Comparison of ENCODE assay signal across 20 mouse cellular contexts in genomic region chr3:156794610-156795009, GRCm38 (mm10).
DNase-seq lines count a peak whose midpoint lies in the region; ATAC-seq lines count a peak whose summit lies in the region.
"Had no signal": no experiment of that assay in that cellular context is flagged by ENCODE, and none has a peak within 500 bp of the region (broad histone marks: within the 10 kb centered on the region; RNA-seq: fewer than 3 reads in every experiment).

No protein-coding gene starts in this region.

- peak; percentile 8 for DNase-seq in kidney, adult 18-20 months
- no peak for DNase-seq in kidney, postnatal 4 days
- peak; percentile 16 for DNase-seq in Muller cell, postnatal 12 days (ENCODE audit: inconsistent ontology term)
- DNase-seq in cerebellum, adult 11-12 months = peak; percentile 48
- peak; percentile 12 for DNase-seq in embryonic facial prominence, embryonic 10.5 days (ENCODE audit: low spot score)
- DNase-seq in right cerebral cortex, adult 18-20 months = no peak
- no peak for DNase-seq in urinary bladder, adult 2 months (ENCODE audit: low spot score)
- DNase-seq: adrenal gland, adult 2 months; gastrocnemius, postnatal 14 days; liver, embryonic 13.5 days; lung, embryonic 14.5 days; lung, postnatal 36 days; thymus, postnatal 36 days had no signal

- no peaks in the 10 kb centered on the region for H3K36me3 ChIP-seq in embryonic facial prominence, embryonic 10.5 days (replicated peaks)
- H3K36me3 ChIP-seq in intestine, embryonic 15.5 days = no peaks in the 10 kb centered on the region
- H3K36me3 ChIP-seq: embryonic facial prominence, embryonic 13.5 days; forebrain, embryonic 15.5 days; heart, embryonic 15.5 days; limb, embryonic 13.5 days; liver, embryonic 13.5 days had no signal

- no peak overlapping the region for H3K4me3 ChIP-seq in embryonic facial prominence, embryonic 10.5 days
- H3K4me3 ChIP-seq in intestine, embryonic 15.5 days (replicated peaks) = no peak overlapping the region
- H3K4me3 ChIP-seq: embryonic facial prominence, embryonic 13.5 days; forebrain, embryonic 15.5 days; heart, embryonic 15.5 days; limb, embryonic 13.5 days; liver, embryonic 13.5 days had no signal

- peaks cover 13% of the 10 kb centered on the region; the same call in 1 of the 2 replicates for H3K4me1 ChIP-seq in embryonic facial prominence, embryonic 10.5 days
- H3K4me1 ChIP-seq in intestine, embryonic 15.5 days (replicated peaks) = no peaks in the 10 kb centered on the region
- H3K4me1 ChIP-seq: heart, embryonic 15.5 days; limb, embryonic 13.5 days; liver, embryonic 13.5 days had no signal

- ATAC-seq in intestine, embryonic 15.5 days = no peak
- ATAC-seq: forebrain, embryonic 15.5 days; hindbrain, postnatal 0 days had no signal

- H3K4me2 ChIP-seq in intestine, embryonic 15.5 days (replicated peaks) = no peak overlapping the region
- H3K4me2 ChIP-seq: embryonic facial prominence, embryonic 13.5 days; forebrain, embryonic 15.5 days; heart, embryonic 15.5 days; limb, embryonic 13.5 days; liver, embryonic 13.5 days; lung, embryonic 14.5 days had no signal

- no peak overlapping the region for H3K9ac ChIP-seq in intestine, embryonic 15.5 days
- H3K9ac ChIP-seq: embryonic facial prominence, embryonic 13.5 days; forebrain, embryonic 15.5 days; heart, embryonic 15.5 days; limb, embryonic 13.5 days; liver, embryonic 13.5 days; lung, embryonic 14.5 days had no signal

- H3K27ac ChIP-seq in embryonic facial prominence, embryonic 10.5 days (replicated peaks) = no peak overlapping the region
- H3K27ac ChIP-seq in intestine, embryonic 15.5 days = no peak overlapping the region
- H3K27ac ChIP-seq: embryonic facial prominence, embryonic 13.5 days; forebrain, embryonic 15.5 days; heart, embryonic 15.5 days; hindbrain, postnatal 0 days; kidney, postnatal 0 days; limb, embryonic 13.5 days; liver, embryonic 13.5 days had no signal

- H3K27me3 ChIP-seq in embryonic facial prominence, embryonic 10.5 days (replicated peaks; ENCODE audit: low read depth, poor library complexity, severe bottlenecking) = no peaks in the 10 kb centered on the region
- no peaks in the 10 kb centered on the region for H3K27me3 ChIP-seq in intestine, embryonic 15.5 days (replicated peaks)
- H3K27me3 ChIP-seq: embryonic facial prominence, embryonic 13.5 days; forebrain, embryonic 15.5 days; heart, embryonic 15.5 days; limb, embryonic 13.5 days; liver, embryonic 13.5 days had no signal

- H3K9me3 ChIP-seq in embryonic facial prominence, embryonic 10.5 days = no peaks in the 10 kb centered on the region
- no peaks in the 10 kb centered on the region for H3K9me3 ChIP-seq in intestine, embryonic 15.5 days
- H3K9me3 ChIP-seq: embryonic facial prominence, embryonic 13.5 days; forebrain, embryonic 15.5 days; heart, embryonic 15.5 days; limb, embryonic 13.5 days; liver, embryonic 13.5 days had no signal

- 43% methylated on average over 2 of the region's 2 CpGs for WGBS in embryonic facial prominence, embryonic 10.5 days
- 64% methylated on average over 2 of the region's 2 CpGs for WGBS in intestine, embryonic 15.5 days

Comparison
In these comparisons a context has a peak if more than half of its experiments do, and no peak if none do; other contexts are left out.
1. DNase-seq: peak in kidney, adult 18-20 months (single experiment), Muller cell, postnatal 12 days (single experiment), cerebellum, adult 11-12 months (single experiment) and embryonic facial prominence, embryonic 10.5 days (single experiment); none in kidney, postnatal 4 days (0 of 2), right cerebral cortex, adult 18-20 months (single experiment) and urinary bladder, adult 2 months (single experiment).